8 mouse cellular contexts compared by ENCODE assay signal in genomic region chr19:5770311-5770710, GRCm38 (mm10). TPM values are rescaled to one million over a fixed set of nuclear protein-coding genes. Genes with fewer than 3 reads are reported as not detected.
DNase-seq lines count a peak whose midpoint lies in the region; ATAC-seq and TF ChIP-seq lines count a peak whose summit lies in the region.

No protein-coding gene starts in this region.

- H3K9ac ChIP-seq in intestine, embryonic 15.5 days, result peak overlapping the region; percentile 91
- H3K9ac ChIP-seq in neural tube, embryonic 14.5 days (replicated peaks; ENCODE audit: low read depth, low read length), result peak overlapping the region; percentile 86

- H3K4me1 ChIP-seq in lung, adult 2 months (ENCODE audit: control insufficient read depth, insufficient read depth, low read length), result peaks cover 9% of the 10 kb centered on the region
- no peaks in the 10 kb centered on the region for H3K4me1 ChIP-seq in embryonic fibroblast, embryonic 13.5 days (ENCODE audit: control insufficient read depth, insufficient read depth, low read length)
- peaks cover 12% of the 10 kb centered on the region for H3K4me1 ChIP-seq in intestine, embryonic 15.5 days (replicated peaks)
- H3K4me1 ChIP-seq in neural tube, embryonic 14.5 days (ENCODE audit: control insufficient read depth, insufficient read depth, low read length), result peaks cover 10% of the 10 kb centered on the region

- peak overlapping the region; percentile 81 for H3K4me3 ChIP-seq in lung, adult 2 months (replicated peaks; ENCODE audit: extremely low read depth, low read depth, low read length)
- peak overlapping the region; percentile 80 for H3K4me3 ChIP-seq in embryonic fibroblast, embryonic 13.5 days (ENCODE audit: insufficient read depth, low read length)
- H3K4me3 ChIP-seq in intestine, embryonic 15.5 days (replicated peaks), result peak overlapping the region; percentile 80
- peak overlapping the region; percentile 73 for H3K4me3 ChIP-seq in neural tube, embryonic 14.5 days (ENCODE audit: low read depth, low read length)

- DNase-seq in lung, adult 2 months, result no peak
- DNase-seq in lung, postnatal 14 days, result no peak
- DNase-seq in adrenal gland, postnatal 4 days (ENCODE audit: low spot score in 2 of 2), result no peak
- no peak for DNase-seq in cerebellum, adult 11 months
- no peak for DNase-seq in kidney, adult 9 months

- no peak for ATAC-seq in intestine, embryonic 15.5 days
- ATAC-seq in neural tube, embryonic 14.5 days (ENCODE audit: low read depth), result 0 out of 2 replicates have a peak, but pooled peaks have one; percentile 4

- H3K27me3 ChIP-seq in intestine, embryonic 15.5 days (replicated peaks), result no peaks in the 10 kb centered on the region
- no peaks in the 10 kb centered on the region; the same call in 1 of the 2 replicates for H3K27me3 ChIP-seq in neural tube, embryonic 14.5 days (ENCODE audit: control insufficient read depth, insufficient read depth, low read length)

- TF ChIP-seq POLR2A in lung, adult 2 months (IDR thresholded peaks at IDR 0.05; ENCODE audit: borderline replicate concordance, extremely low read depth, low read depth, low read length), result no peak
- no peak for TF ChIP-seq POLR2A in embryonic fibroblast, embryonic 13.5 days (IDR thresholded peaks at IDR 0.05; ENCODE audit: low read depth, low read length)

- no peaks in the 10 kb centered on the region for H3K9me3 ChIP-seq in intestine, embryonic 15.5 days
- H3K9me3 ChIP-seq in neural tube, embryonic 14.5 days (ENCODE audit: control insufficient read depth, low read length), result no peaks in the 10 kb centered on the region

- peak overlapping the region; percentile 90 for H3K4me2 ChIP-seq in intestine, embryonic 15.5 days (replicated peaks)
- peak overlapping the region; percentile 84 for H3K4me2 ChIP-seq in neural tube, embryonic 14.5 days (ENCODE audit: low read depth, low read length)

- H3K36me3 ChIP-seq in intestine, embryonic 15.5 days, result peaks cover 21% of the 10 kb centered on the region
- H3K36me3 ChIP-seq in neural tube, embryonic 14.5 days (ENCODE audit: control insufficient read depth, insufficient read depth, low read length), result peaks cover 20% of the 10 kb centered on the region

- no peak for TF ChIP-seq CTCF in lung, adult 2 months (IDR thresholded peaks at IDR 0.05; ENCODE audit: insufficient read depth, low read length)
- TF ChIP-seq CTCF in embryonic fibroblast, embryonic 13.5 days (IDR thresholded peaks at IDR 0.05; ENCODE audit: borderline replicate concordance, insufficient read depth, low read length), result no peak

- WGBS in lung, adult 2 months, result 29% methylated on average over 9 of the region's 9 CpGs
- whole genome bisulfite sequencing in intestine, embryonic 15.5 days, result 40% methylated on average over 9 of the region's 9 CpGs
- WGBS in neural tube, embryonic 14.5 days, result 48% methylated on average over 9 of the region's 9 CpGs

- H3K27ac ChIP-seq in embryonic fibroblast, embryonic 13.5 days (ENCODE audit: insufficient read depth, low read length), result peak overlapping the region; percentile 78; the same call in 1 of the 2 replicates
- H3K27ac ChIP-seq in intestine, embryonic 15.5 days, result peak overlapping the region; percentile 79; the same call in 1 of the 2 replicates
- peak overlapping the region; percentile 78 for H3K27ac ChIP-seq in neural tube, embryonic 14.5 days (ENCODE audit: low read depth, low read length)

RNA-seq across cellular contexts. Expression of gene Scyl1, which starts 0.9 kb away (rescaled TPM):
- polyA plus RNA-seq in lung, adult 2 months (2012; rRNA removed), result 113 and 116 TPM in 2 replicates
- 78.4 and 83.1 TPM in 2 replicates for polyA plus RNA-seq in embryonic fibroblast, embryonic 13.5 days (2011; ENCODE audit: insufficient read length, low read depth, missing spikeins)
- polyA plus RNA-seq in intestine, embryonic 15.5 days (2015; fragmentation: Nextera tagmentation; extraction: Ambion mirVana), result 60.6 and 60.9 TPM in 2 replicates
- polyA plus RNA-seq in neural tube, embryonic 14.5 days (2014; fragmentation: Nextera tagmentation; extraction: Ambion mirVana), result 78.5 and 78.6 TPM in 2 replicates
- total RNA-seq in adrenal gland, postnatal 4 days (2021), result 100 to 1,000 TPM; 105 to 110 TPM

RNA-seq across cellular contexts. Expression of gene Ltbp3, which starts 29.6 kb away (rescaled TPM):
- 236 and 238 TPM in 2 replicates for polyA plus RNA-seq in lung, adult 2 months (2012; rRNA removed)
- polyA plus RNA-seq in embryonic fibroblast, embryonic 13.5 days (2011; ENCODE audit: insufficient read length, low read depth, missing spikeins), result 119 and 136 TPM in 2 replicates
- 20.7 and 21.7 TPM in 2 replicates for polyA plus RNA-seq in intestine, embryonic 15.5 days (2015; fragmentation: Nextera tagmentation; extraction: Ambion mirVana)
- 14.0 and 25.7 TPM in 2 replicates for polyA plus RNA-seq in neural tube, embryonic 14.5 days (2014; fragmentation: Nextera tagmentation; extraction: Ambion mirVana)
- total RNA-seq in adrenal gland, postnatal 4 days (2021), result 100 to 1,000 TPM; 277 to 287 TPM

RNA-seq across cellular contexts. Expression of gene Fam89b, which starts 40.9 kb away (rescaled TPM):
- polyA plus RNA-seq in lung, adult 2 months (2012; rRNA removed), result 231 and 234 TPM in 2 replicates
- polyA plus RNA-seq in embryonic fibroblast, embryonic 13.5 days (2011; ENCODE audit: insufficient read length, low read depth, missing spikeins), result 51.3 and 54.8 TPM in 2 replicates
- polyA plus RNA-seq in intestine, embryonic 15.5 days (2015; fragmentation: Nextera tagmentation; extraction: Ambion mirVana), result 68.7 and 69.6 TPM in 2 replicates
- 145 and 152 TPM in 2 replicates for polyA plus RNA-seq in neural tube, embryonic 14.5 days (2014; fragmentation: Nextera tagmentation; extraction: Ambion mirVana)
- total RNA-seq in adrenal gland, postnatal 4 days (2021), result 10 to 100 TPM; 63.5 to 67.5 TPM

RNA-seq across cellular contexts. Expression of gene Ehbp1l1, which starts 44.2 kb away (rescaled TPM):
- polyA plus RNA-seq in lung, adult 2 months (2012; rRNA removed), result 64.4 and 73.8 TPM in 2 replicates
- 62.8 and 86.1 TPM in 2 replicates for polyA plus RNA-seq in embryonic fibroblast, embryonic 13.5 days (2011; ENCODE audit: insufficient read length, low read depth, missing spikeins)
- polyA plus RNA-seq in intestine, embryonic 15.5 days (2015; fragmentation: Nextera tagmentation; extraction: Ambion mirVana), result 38.6 and 40.1 TPM in 2 replicates
- polyA plus RNA-seq in neural tube, embryonic 14.5 days (2014; fragmentation: Nextera tagmentation; extraction: Ambion mirVana), result 7.8 and 8.9 TPM in 2 replicates
- 10 to 100 TPM; 34.9 to 35.6 TPM for total RNA-seq in adrenal gland, postnatal 4 days (2021)
